In the genomic region with DNA sequence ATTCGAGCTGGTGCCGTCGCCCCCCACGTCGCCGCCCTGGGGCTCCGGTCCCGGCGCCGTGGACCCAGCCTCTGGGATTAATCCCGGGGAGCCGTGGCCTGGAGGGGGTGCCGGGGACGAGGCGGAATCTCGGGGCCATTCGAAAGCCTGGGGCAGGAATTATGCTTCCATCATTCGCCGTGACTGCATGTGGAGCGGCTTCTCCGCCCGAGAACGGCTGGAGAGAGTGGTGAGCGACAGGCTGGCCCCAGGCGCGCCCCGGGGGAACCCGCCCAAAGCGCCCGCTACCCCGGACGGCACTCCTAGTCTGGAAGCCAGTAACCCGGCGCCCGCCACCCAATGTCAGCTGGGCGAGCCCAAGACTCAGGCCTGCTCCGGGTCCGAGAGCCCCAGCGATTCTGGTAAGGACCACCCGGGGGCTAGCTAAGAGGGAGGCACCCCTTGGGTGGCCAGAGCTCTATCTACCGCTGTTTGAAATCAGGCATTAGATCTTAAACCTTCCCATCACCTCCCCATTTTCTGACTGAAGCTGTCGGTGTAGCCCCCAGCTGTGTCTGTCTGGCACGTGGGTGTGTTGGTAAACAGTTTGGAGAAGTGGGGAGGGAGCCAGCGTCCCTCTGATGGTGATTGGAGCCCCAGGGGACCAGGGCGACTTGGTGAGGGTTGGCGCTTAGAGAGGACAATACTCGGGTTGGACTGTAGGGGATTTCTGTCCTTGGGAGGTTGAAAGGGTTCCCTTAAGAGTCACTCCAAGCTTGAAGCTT, we compare ENCODE assay signal across 8 mouse cellular contexts. TPM values are rescaled to one million over a fixed set of nuclear protein-coding genes. Genes with fewer than 3 reads are reported as not detected.
A peak's percentile ranks its signal among the peaks of the same experiment; 100 is the strongest.
DNase-seq lines count a peak whose midpoint lies in the region; ATAC-seq and TF ChIP-seq lines count a peak whose summit lies in the region.

No protein-coding gene starts in this region.

- 0 out of 2 replicates have a peak, but pooled peaks cover 13% of the 10 kb centered on the region for H3K36me3 ChIP-seq in embryonic facial prominence, embryonic 14.5 days (ENCODE audit: control insufficient read depth, insufficient read depth, low read length)
- peaks cover 4% of the 10 kb centered on the region; the same call in 1 of the 2 replicates for H3K36me3 ChIP-seq in hindbrain, postnatal 0 days (ENCODE audit: insufficient read depth, low read length)
- H3K36me3 ChIP-seq in lung, embryonic 14.5 days (ENCODE audit: insufficient read depth): no peaks in the 10 kb centered on the region

- H3K27me3 ChIP-seq in embryonic facial prominence, embryonic 14.5 days (replicated peaks; ENCODE audit: control insufficient read depth, insufficient read depth, low read length): no peaks in the 10 kb centered on the region
- no peaks in the 10 kb centered on the region for H3K27me3 ChIP-seq in hindbrain, postnatal 0 days (ENCODE audit: insufficient read depth, low read length)
- peaks cover 23% of the 10 kb centered on the region for H3K27me3 ChIP-seq in lung, embryonic 14.5 days (ENCODE audit: insufficient read depth, low read length)

- H3K9ac ChIP-seq in embryonic facial prominence, embryonic 14.5 days (ENCODE audit: low read depth, low read length): peak overlapping the region; percentile 90
- H3K9ac ChIP-seq in hindbrain, postnatal 0 days (replicated peaks; ENCODE audit: low read length): peak overlapping the region; percentile 89
- peak overlapping the region; percentile 65 for H3K9ac ChIP-seq in lung, embryonic 14.5 days

- peaks cover 11% of the 10 kb centered on the region for H3K4me1 ChIP-seq in embryonic facial prominence, embryonic 14.5 days (ENCODE audit: control insufficient read depth, insufficient read depth, low read length)
- H3K4me1 ChIP-seq in hindbrain, postnatal 0 days (ENCODE audit: insufficient read depth, low read length): peaks cover 19% of the 10 kb centered on the region
- H3K4me1 ChIP-seq in lung, embryonic 14.5 days (ENCODE audit: insufficient read depth): 0 out of 2 replicates have a peak, but pooled peaks cover 3% of the 10 kb centered on the region

- ATAC-seq in CD4-positive, CD25-positive, alpha-beta regulatory T cell, adult 4 months: peak; percentile 21
- ATAC-seq in embryonic facial prominence, embryonic 14.5 days (ENCODE audit: low read depth): no peak
- peak; percentile 13; the same call in 1 of the 2 replicates for ATAC-seq in hindbrain, postnatal 0 days
- peak; percentile 54 for ATAC-seq in lung, embryonic 14.5 days (ENCODE audit: insufficient read depth)
- peak; percentile 57; the same call in 1 of the 2 replicates for ATAC-seq in neutrophil, adult 5-6 weeks (ENCODE audit: extremely low read depth, insufficient number of reproducible peaks, low FRiP score, poor library complexity, severe bottlenecking)

- H3K4me3 ChIP-seq in gastrocnemius, adult 2 months: peak overlapping the region; percentile 86
- H3K4me3 ChIP-seq in embryonic facial prominence, embryonic 14.5 days (ENCODE audit: low read depth, low read length): peak overlapping the region; percentile 78
- H3K4me3 ChIP-seq in hindbrain, postnatal 0 days (ENCODE audit: low read length): peak overlapping the region; percentile 91
- peak overlapping the region; percentile 70 for H3K4me3 ChIP-seq in lung, embryonic 14.5 days (ENCODE audit: low read depth, low read length)

- no peak overlapping the region for H3K27ac ChIP-seq in gastrocnemius, adult 2 months
- peak overlapping the region; percentile 84 for H3K27ac ChIP-seq in embryonic facial prominence, embryonic 14.5 days (replicated peaks; ENCODE audit: low read depth, low read length)
- H3K27ac ChIP-seq in hindbrain, postnatal 0 days: peak overlapping the region; percentile 85
- peak overlapping the region; percentile 82; the same call in 1 of the 2 replicates for H3K27ac ChIP-seq in lung, embryonic 14.5 days (ENCODE audit: low read depth)

- intact Hi-C loops in gastrocnemius, adult 2 months (cut with DNase I): no loop called here

- DNase-seq in gastrocnemius, adult 2 months: peak; percentile 37
- DNase-seq in gastrocnemius, postnatal 25 days: no peak
- DNase-seq in embryonic facial prominence, embryonic 14.5 days (ENCODE audit: low spot score): peak; percentile 76
- peak; percentile 81 for DNase-seq in hindbrain, postnatal 0 days (ENCODE audit: low spot score)
- DNase-seq in lung, embryonic 14.5 days: peak; percentile 77
- no peak for DNase-seq in frontal cortex, adult 2 months (ENCODE audit: extremely low spot score in 1 of 2, low spot score in 1 of 2)

- TF ChIP-seq CTCF in gastrocnemius, adult 2 months (IDR thresholded peaks at IDR 0.05): 0 out of 2 replicates have a peak, but pooled peaks have one; percentile 0
- TF ChIP-seq CTCF in hindbrain, postnatal 0 days (IDR thresholded peaks at IDR 0.05; ENCODE audit: low read depth): peak; percentile 53
- peak; percentile 51 for TF ChIP-seq CTCF in lung, embryonic 14.5 days (IDR thresholded peaks at IDR 0.05; ENCODE audit: low read depth)

- WGBS in embryonic facial prominence, embryonic 14.5 days: 0% methylated on average over 24 of the region's 47 CpGs
- WGBS in hindbrain, postnatal 0 days: under 1% methylated on average over 47 of the region's 47 CpGs
- WGBS in lung, embryonic 14.5 days: under 1% methylated on average over 47 of the region's 47 CpGs

- H3K9me3 ChIP-seq in embryonic facial prominence, embryonic 14.5 days (ENCODE audit: control insufficient read depth, low read length): no peaks in the 10 kb centered on the region
- no peaks in the 10 kb centered on the region for H3K9me3 ChIP-seq in hindbrain, postnatal 0 days (ENCODE audit: low read length)
- H3K9me3 ChIP-seq in lung, embryonic 14.5 days (ENCODE audit: low read depth, low read length): no peaks in the 10 kb centered on the region

- peak overlapping the region; percentile 96 for H3K4me2 ChIP-seq in embryonic facial prominence, embryonic 14.5 days (ENCODE audit: low read depth, low read length)
- H3K4me2 ChIP-seq in hindbrain, postnatal 0 days (ENCODE audit: low read depth, low read length): peak overlapping the region; percentile 90
- H3K4me2 ChIP-seq in lung, embryonic 14.5 days: peak overlapping the region; percentile 98

RNA-seq across cellular contexts. Expression of a gene that starts 1.3 kb away (rescaled TPM):
- under 1 TPM; 0.13 to 0.42 TPM for total RNA-seq in gastrocnemius, adult 2 months (2021)
- under 1 TPM; 0.46 to 0.62 TPM for total RNA-seq in gastrocnemius, postnatal 25 days (2021)
- polyA plus RNA-seq in CD4-positive, CD25-positive, alpha-beta regulatory T cell, adult 4 months (2017; shearing (Covaris generic)): not detected
- 26.9 and 29.3 TPM in 2 replicates for polyA plus RNA-seq in embryonic facial prominence, embryonic 14.5 days (2014; fragmentation: Nextera tagmentation; extraction: Ambion mirVana)
- 67.5 and 79.4 TPM in 2 replicates for total RNA-seq in hindbrain, postnatal 0 days (2014; rRNA removed)
- 34.3 and 34.8 TPM in 2 replicates for polyA plus RNA-seq in hindbrain, postnatal 0 days (2015; fragmentation: Nextera tagmentation; extraction: Ambion mirVana)
- polyA plus RNA-seq in lung, embryonic 14.5 days (2014; fragmentation: Nextera tagmentation; extraction: Ambion mirVana): 15.2 and 16.5 TPM in 2 replicates
- 0.37 and 0.70 TPM in 2 replicates for total RNA-seq in neutrophil, adult 5-6 weeks (2017)
- polyA plus RNA-seq in frontal cortex, adult 2 months (2012; rRNA removed): 10.0 and 12.0 TPM in 2 replicates

RNA-seq across cellular contexts. Expression of a gene that starts 19.6 kb away (rescaled TPM):
- 1 to 10 TPM; 6.0 to 7.2 TPM for total RNA-seq in gastrocnemius, adult 2 months (2021)
- total RNA-seq in gastrocnemius, postnatal 25 days (2021): 1 to 10 TPM; 6.7 to 7.6 TPM
- 10 to 100 TPM; 16.0 to 21.2 TPM for polyA plus RNA-seq in CD4-positive, CD25-positive, alpha-beta regulatory T cell, adult 4 months (2017; shearing (Covaris generic))
- polyA plus RNA-seq in embryonic facial prominence, embryonic 14.5 days (2014; fragmentation: Nextera tagmentation; extraction: Ambion mirVana): 18.8 and 19.4 TPM in 2 replicates
- 11.1 and 18.5 TPM in 2 replicates for total RNA-seq in hindbrain, postnatal 0 days (2014; rRNA removed)
- 17.0 and 18.3 TPM in 2 replicates for polyA plus RNA-seq in hindbrain, postnatal 0 days (2015; fragmentation: Nextera tagmentation; extraction: Ambion mirVana)
- 16.4 and 20.9 TPM in 2 replicates for polyA plus RNA-seq in lung, embryonic 14.5 days (2014; fragmentation: Nextera tagmentation; extraction: Ambion mirVana)
- total RNA-seq in neutrophil, adult 5-6 weeks (2017): 23.5 and 35.2 TPM in 2 replicates
- 17.7 and 18.2 TPM in 2 replicates for polyA plus RNA-seq in frontal cortex, adult 2 months (2012; rRNA removed)

RNA-seq across cellular contexts. Expression of a gene that starts 35.8 kb away (rescaled TPM):
- under 1 TPM in 1 of 2 experiments, not detected in 1; 0.10 TPM for total RNA-seq in gastrocnemius, adult 2 months (2021)
- under 1 TPM; 0.24 to 0.26 TPM for total RNA-seq in gastrocnemius, postnatal 25 days (2021)
- 1 to 10 TPM in 1 of 2 experiments, under 1 TPM in 1; 0.93 to 1.5 TPM for polyA plus RNA-seq in CD4-positive, CD25-positive, alpha-beta regulatory T cell, adult 4 months (2017; shearing (Covaris generic))
- polyA plus RNA-seq in embryonic facial prominence, embryonic 14.5 days (2014; fragmentation: Nextera tagmentation; extraction: Ambion mirVana): 5.3 and 6.6 TPM in 2 replicates
- total RNA-seq in hindbrain, postnatal 0 days (2014; rRNA removed): 63.6 and 68.0 TPM in 2 replicates
- polyA plus RNA-seq in hindbrain, postnatal 0 days (2015; fragmentation: Nextera tagmentation; extraction: Ambion mirVana): 34.9 and 42.6 TPM in 2 replicates
- polyA plus RNA-seq in lung, embryonic 14.5 days (2014; fragmentation: Nextera tagmentation; extraction: Ambion mirVana): 1.1 and 1.4 TPM in 2 replicates
- 0.58 and 0.86 TPM in 2 replicates for total RNA-seq in neutrophil, adult 5-6 weeks (2017)
- 40.7 and 40.8 TPM in 2 replicates for polyA plus RNA-seq in frontal cortex, adult 2 months (2012; rRNA removed)

Comparison
In these comparisons a context has a peak if more than half of its experiments do, and no peak if none do; other contexts are left out.
1. DNase-seq: peak in gastrocnemius, adult 2 months (single experiment), embryonic facial prominence, embryonic 14.5 days (single experiment), hindbrain, postnatal 0 days (single experiment) and lung, embryonic 14.5 days (single experiment); none in gastrocnemius, postnatal 25 days (single experiment) and frontal cortex, adult 2 months (0 of 2).
2. CTCF ChIP-seq: peak in every context shown above with its lines; median percentile 53 in hindbrain, postnatal 0 days; 51 in lung, embryonic 14.5 days; 0 in gastrocnemius, adult 2 months.
3. RNA of a gene that starts 1.3 kb away (polyA plus RNA-seq): 34.3 to 34.8 TPM in hindbrain, postnatal 0 days, 26.9 to 29.3 TPM in embryonic facial prominence, embryonic 14.5 days, 15.2 to 16.5 TPM in lung, embryonic 14.5 days and 10.0 to 12.0 TPM in frontal cortex, adult 2 months; not detected in CD4-positive, CD25-positive, alpha-beta regulatory T cell, adult 4 months; every median in the first group is over 10 times any median in the second.
4. Peak in every context shown above with its lines, with median percentiles within 50 percentile points of each other: H3K4me3 ChIP-seq, H3K4me2 ChIP-seq and H3K9ac ChIP-seq.